7 mouse cellular contexts compared by ENCODE assay signal in the genomic region with DNA sequence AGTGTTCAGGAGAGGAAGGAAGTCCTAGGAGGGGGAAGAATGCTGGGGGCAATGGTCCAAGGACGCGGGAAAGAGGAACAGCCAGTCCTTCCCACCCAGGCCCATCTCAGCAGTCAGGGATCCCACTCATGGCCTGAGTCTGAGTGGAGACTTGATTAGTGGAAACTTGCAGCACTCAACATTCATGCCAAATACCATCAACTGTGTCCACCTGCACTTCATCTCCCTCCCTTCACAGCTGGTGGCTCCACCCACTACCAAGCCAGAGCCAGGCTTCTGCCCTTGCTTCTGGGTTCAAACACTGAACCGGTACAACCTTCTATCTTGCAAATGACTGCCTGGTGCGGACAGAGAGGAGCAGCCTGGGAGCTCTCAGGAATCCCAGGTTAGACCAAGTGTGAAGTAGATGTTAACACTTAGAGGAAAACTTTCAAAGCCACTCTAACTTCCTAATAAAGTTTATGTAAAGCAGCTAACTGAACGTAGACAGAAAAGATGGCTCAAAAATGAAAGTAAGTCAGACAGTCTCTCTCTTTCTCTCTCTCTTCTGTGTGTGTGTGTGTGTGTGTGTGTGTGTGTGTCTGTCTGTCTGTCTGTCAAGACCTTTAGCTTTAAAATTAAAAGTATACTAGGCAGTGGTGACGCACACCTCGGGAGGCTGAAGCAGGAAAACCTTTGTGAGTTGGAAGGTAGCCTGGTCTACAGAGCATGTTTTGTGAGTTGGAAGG. TPM values are rescaled to one million over a fixed set of nuclear protein-coding genes. Genes with fewer than 3 reads are reported as not detected.
DNase-seq lines count a peak whose midpoint lies in the region; ATAC-seq lines count a peak whose summit lies in the region.

No protein-coding gene starts in this region.

- peak; percentile 44 for ATAC-seq in granulocyte monocyte progenitor cell, adult 5-6 weeks (replicated peaks; ENCODE audit: poor library complexity, severe bottlenecking)
- ATAC-seq in megakaryocyte-erythroid progenitor cell, adult 5-6 weeks (replicated peaks; ENCODE audit: low FRiP score, low TSS enrichment, poor library complexity, severe bottlenecking): no peak

- peak; percentile 19 for DNase-seq in ovary, postnatal 36 days (ENCODE audit: low spot score)
- DNase-seq in ovary, postnatal 10 days (ENCODE audit: low spot score): no peak
- DNase-seq in lung, adult 18-20 months: peak; percentile 67 to 73
- DNase-seq in testis, postnatal 14 days (ENCODE audit: low spot score): peak; percentile 60
- DNase-seq in left cerebral cortex, adult 9 months (ENCODE audit: low spot score in 2 of 2): no peak

RNA-seq across cellular contexts. Expression of a gene that starts 10.6 kb away (rescaled TPM):
- 21.4 and 32.6 TPM in 2 replicates for total RNA-seq in granulocyte monocyte progenitor cell, adult 5-6 weeks (2014; fragmentation: Nextera tagmentation)
- 11.3 and 23.3 TPM in 2 replicates for total RNA-seq in granulocyte monocyte progenitor cell, adult 5-6 weeks (2017)
- total RNA-seq in megakaryocyte-erythroid progenitor cell, adult 5-6 weeks (2014; fragmentation: Nextera tagmentation): 3.9 and 19.7 TPM in 2 replicates
- total RNA-seq in megakaryocyte-erythroid progenitor cell, adult 5-6 weeks (2017): 5.2 and 5.4 TPM in 2 replicates

Comparison
In these comparisons a context has a peak if more than half of its experiments do, and no peak if none do; other contexts are left out.
1. DNase-seq: peak in ovary, postnatal 36 days (single experiment), lung, adult 18-20 months (2 of 2) and testis, postnatal 14 days (single experiment); none in ovary, postnatal 10 days (single experiment) and left cerebral cortex, adult 9 months (0 of 2).